Mouse (Mus musculus): ENCODE data around the gene Tnp1.

Gene Tnp1

DNA sequence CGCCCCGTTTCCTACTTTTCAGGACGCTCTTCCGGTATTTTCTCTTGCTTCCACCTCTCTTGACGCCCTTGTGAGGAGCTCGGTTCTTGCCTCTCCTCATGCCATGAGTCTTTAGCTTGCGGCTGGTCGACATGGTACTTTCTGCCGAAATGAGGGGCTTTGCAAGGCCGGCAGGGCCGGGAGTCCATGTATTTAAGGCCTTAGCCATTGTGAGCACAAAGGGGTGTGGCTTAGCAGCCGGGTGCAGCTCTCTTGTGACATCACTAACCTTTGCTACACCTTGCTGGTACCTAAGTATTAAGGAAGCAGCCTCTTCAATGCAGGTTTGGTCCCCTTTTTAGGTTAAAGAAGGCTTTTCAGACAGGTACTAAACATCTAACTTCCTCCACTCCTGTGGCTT lies at the start of gene Tnp1:
Gene Tnp1 (minus strand): TSS at position 179 of the 400 bp plus-strand sequence.
- DNase-seq (ENCODE audit: low read depth, low spot score): no peak

- no peak for DNase-seq (ENCODE audit: low read depth, low spot score)
These were observed 48.6 kb upstream of the Tnp1 start for GRCm38 (mm10) chr1:73064336-73064735.

DNA sequence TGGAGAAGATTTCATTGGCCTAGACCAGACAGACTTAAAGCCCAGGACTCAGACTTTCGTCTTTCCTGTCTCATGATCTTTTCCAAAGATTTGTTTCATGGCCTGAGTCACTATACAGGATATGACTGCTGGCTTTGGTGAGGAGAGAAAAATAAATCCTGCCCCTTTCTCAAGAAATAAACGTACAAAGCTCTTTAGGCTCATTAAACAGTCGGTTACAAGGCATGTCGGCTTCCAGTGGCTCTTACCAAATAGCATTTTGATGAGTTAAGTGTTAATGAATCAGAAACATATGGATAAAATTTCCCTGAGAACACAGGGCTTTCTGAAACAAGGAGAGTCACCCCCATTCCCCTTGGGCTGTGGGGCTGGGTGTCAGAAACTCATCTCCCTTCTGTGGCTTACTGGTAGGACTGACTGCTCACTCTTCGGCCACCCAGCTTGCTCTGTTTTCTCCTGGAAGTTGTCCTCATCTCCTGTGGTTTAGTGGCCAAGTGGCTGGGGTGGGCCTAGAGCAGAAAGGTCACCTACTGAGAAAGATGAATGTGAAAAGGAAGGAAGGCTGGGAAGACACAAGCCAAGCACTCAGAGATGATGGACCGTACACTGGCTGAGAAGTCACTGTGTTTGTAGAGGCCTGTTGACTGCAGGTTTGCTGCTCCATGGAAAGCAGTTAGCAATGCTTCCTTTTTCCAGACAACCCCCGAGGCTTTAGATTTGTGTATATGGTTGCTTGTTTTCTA lies 46.0 kb upstream of the Tnp1 start:
- no peak for DNase-seq (ENCODE audit: low read depth, low spot score)

- DNase-seq (ENCODE audit: low read depth, low spot score): no peak
These were observed 44.6 kb upstream of the Tnp1 start for GRCm38 (mm10) chr1:73060271-73060670.

DNA sequence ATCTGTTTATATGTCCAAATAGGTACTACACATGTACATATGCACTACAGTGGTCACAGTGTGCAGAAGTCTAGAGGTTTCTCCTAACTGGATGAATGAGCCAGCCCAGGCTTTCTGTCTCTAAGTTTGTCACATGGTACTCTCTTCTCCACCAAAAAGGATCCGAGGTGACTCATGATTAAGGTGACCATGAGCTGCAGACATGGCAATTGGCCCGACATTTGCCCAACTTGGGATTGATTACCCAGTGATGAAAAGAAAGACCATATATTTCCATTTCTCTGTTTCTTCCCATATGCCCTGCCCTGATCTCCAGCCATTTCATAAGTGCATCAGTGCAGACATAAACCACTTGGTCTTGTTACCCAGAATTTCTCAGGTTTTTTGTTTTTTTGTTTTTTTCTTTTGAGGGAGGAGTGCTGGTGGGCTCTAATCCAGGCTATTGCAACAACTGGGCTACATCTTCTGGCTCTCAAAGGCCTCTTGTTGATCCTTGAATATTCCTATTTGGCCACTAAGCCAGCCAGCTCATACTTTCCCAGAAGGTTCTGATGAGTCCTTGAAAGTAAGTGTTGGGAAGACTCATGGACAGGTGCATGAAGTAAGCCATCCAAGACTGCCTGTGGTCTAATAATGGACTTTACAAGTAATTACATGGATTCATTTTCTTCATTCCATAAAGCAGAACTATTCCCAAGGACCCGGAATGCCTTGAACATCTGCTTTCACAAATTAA lies 40.7 kb upstream of the Tnp1 start:
- no peak for DNase-seq (ENCODE audit: low read depth, low spot score)

DNA sequence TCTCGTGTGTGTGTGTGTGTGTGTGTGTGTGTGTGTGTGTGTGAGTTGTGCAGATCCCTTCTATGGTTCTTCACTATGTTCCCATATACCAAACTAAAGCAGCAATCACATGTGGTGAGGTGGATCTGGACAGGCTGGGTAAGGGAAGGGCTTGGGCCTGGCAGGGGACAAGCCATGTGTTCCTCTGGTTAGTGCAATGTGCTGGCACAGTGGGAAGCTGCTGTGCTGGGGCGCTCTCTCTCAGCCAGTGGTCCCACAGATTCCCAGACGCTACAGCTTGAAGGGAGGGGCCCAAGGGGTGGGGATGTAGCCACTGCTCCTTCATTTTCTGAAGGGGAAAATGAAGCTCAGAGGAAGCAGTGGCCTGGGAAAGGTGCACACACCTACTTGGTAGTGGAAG lies 40.1 kb upstream of the Tnp1 start:
- DNase-seq (ENCODE audit: low read depth, low spot score): no peak

DNA sequence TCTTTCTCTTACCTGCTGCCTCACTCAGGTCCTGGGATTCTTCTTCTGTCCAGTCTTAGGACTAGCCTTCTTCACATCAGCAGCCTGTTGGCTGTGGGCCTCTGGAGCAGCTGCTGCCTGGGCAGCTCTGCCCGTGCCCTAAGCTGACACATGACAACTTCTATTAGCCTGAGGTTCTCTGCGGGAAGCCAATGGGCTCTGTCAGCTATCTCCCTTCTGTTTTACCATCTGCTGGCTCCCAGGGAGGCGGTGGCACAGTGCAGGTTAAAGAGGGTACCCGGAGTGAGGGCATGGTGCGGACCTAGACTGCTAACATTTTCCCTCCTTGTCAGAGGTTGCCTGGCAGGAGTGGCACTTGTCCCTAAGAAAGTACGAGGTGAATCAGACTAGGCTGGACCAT lies 39.5 kb upstream of the Tnp1 start:
- DNase-seq (ENCODE audit: low read depth, low spot score): no peak

DNA sequence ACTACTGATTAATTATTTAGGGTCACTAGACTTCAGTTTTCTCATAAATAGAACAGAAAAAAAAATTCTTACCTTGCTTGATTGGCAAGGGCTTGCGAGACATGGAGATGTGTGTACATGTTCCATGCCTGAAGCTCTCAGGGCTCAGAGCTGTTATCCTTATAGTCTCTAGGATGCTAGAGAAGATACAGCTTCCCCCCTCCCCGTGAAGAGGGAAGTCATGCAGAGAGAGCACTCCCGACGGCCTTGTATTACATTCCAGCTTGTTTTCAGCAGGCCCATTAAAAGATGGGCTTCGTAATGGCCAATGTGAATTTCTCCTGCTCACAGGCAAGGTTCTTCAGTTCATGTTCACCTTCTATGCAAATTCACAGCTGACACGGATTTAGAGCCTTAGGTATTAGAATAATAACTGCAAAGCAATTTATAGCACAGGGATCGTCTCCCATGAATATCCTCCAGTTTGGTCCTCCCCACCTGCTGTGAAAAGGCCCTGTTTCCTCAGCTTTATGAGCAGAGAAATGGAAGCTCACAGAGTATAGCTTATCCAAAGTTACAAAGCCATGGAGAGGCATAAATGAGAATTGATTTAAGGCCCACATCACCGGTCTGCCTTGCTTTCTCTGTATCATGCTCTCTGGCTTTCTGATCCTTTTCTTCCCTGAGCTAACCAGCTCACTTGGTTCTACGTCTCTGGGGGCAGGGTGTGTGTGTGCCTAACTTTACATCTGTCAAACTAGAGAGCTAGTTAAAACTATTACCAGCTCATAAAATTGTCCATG lies 38.0 kb upstream of the Tnp1 start:
- no peak for DNase-seq (ENCODE audit: low read depth, low spot score)

DNA sequence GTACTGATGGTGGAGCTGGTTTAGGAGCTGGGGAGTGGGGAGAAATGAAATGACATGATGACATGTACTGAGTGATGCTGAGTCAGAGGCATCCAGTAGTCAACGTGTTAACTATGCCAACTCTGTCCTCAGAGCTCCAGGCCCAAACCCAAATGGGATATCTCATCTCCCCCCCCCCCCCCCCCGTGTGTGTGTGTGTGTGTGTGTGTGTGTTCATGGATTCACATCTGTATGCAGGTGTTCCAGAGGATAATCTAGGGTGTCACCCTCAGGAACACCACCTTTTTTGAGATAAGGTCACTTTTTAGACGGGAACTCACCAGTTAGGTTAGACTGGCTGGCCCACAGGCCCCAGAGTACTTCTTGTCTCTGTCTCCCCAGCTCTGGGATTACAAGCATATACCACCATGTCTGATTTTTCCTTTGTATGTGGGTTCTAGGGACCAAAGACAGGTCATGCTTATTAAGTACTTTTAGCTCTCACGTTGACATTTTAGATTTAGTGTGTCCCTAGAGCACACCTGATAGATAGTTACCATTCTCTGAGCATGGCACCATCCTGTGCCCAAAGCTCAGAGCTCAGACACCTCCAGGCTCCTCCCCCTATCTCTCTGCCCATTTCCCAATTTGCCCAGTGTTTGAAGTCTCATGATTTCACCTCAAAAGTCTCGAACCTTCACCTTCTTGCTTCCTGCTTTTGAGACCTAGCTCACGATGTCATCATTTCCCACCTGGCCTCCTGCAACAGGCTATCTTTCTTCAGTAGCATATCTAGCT lies 31.4 kb upstream of the Tnp1 start:
- DNase-seq (ENCODE audit: low read depth, low spot score): no peak

DNA sequence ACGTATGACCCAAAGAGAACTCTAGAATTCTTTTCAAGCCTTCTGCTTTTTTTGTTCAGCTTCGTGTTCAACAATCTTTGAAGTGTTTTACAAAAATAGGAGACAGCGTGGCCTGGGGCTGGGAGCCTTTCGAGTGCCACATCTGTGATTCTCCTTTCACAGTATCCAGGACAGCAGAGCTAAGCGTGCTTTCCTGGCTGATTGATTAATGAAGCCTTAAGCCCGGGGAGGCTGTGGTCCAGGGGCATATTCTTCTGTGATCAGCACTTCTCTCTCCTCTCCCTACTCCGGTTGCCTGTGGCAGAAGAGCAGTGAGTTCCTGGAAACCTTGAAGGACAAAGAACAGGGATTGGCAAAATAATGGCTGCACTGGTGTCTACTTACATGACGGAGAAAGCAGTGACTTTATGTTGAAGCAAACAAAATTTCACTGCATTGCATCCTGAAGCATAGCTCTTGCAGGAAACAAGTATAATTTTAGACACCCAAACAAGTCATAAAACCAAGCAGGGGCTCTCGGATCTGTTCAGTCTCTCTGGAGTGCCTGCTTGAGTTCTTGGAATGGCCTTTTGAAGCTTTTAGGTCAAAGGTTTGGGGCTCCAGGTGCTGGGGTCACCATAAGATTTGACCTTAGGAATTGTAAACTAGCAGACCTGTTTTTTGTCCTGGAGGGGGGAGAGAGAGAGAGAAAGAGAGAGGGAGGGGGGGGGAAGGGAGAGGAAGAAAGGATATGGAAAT lies 30.4 kb upstream of the Tnp1 start:
- no peak for DNase-seq (ENCODE audit: low read depth, low spot score)

DNA sequence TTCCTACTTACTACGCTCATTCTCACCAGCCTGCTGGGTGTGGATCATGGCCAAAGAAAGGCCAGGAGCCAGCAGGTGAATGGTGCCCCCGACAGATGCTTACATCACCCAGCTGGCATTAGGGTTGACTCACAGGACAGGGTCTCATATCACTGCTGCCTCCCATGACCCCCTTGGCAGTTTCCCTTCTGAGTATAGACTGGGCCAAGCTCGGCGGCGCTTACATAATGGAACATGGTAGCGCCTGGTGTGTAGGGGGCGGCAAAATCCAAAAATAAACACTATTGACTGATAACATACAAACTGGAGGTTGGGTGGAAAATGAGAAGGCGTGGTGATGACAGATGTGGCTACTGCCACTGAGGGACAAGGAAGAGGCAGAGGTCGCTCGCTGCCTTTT lies 28.0 kb upstream of the Tnp1 start:
- no peak for DNase-seq (ENCODE audit: low read depth, low spot score)

DNA sequence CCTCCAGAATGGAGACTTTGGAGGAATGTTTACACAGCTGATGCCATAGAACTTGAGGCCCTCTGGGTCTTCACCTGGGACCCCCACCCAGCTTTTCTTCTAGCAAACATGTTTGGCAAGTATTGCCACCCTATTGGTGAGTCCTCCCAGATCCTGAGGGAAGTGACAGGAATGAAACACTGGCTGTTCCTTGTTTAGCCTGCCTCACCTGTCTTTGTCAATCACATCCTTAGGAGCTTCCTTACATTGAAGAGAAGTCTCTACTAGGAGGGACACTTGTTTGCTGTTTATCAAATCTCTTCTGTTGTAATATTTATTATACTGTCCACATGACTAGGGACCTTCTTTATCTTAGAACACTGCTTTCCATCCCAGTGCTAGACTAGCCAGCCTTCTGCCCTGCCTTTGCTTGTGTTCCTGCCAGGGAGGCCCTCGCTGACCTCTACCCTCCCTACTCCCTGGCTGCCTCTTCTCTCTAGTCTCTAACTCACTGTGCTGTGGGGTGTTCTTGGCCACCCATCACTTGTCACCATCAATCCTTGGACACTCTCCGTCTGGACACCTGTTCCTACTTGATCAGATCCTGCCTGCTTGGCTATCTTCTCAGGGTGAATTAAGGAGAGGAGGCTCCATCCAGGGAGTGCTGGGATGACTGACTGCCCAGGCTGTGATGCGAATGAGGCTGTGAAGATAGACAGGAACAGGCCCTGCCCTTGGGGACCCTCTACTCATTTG lies 25.1 kb upstream of the Tnp1 start:
- DNase-seq (ENCODE audit: low read depth, low spot score): no peak

DNA sequence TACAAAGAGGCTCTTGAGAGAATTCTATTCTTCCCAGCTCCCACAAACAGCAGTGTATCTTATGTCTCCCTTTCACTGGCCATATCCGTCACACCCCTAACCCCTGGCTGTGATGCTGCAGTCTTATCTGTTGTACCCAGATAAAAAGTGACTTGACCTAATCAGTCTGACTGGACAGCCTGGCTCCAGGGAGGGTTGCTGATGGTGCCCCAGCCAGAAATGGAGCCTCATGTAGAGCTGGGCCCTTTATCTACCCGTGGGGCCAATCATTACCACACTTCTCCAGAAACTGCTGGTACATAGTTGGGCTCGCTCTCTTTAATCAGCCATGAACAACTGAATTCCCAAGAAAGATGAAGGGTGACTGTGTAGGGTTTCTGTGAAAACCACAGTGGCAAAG lies 22.8 kb upstream of the Tnp1 start:
- no peak for DNase-seq (ENCODE audit: low read depth, low spot score)

- DNase-seq (ENCODE audit: low read depth, low spot score): no peak
These were observed 20.8 kb upstream of the Tnp1 start for GRCm38 (mm10) chr1:73036536-73036935.

GRCm38 (mm10) chr1:73035726-73036125 lies 20.0 kb upstream of the Tnp1 start:
- DNase-seq (ENCODE audit: low read depth, low spot score): no peak

GRCm38 (mm10) chr1:73032491-73032890 lies 16.8 kb upstream of the Tnp1 start:
- no peak for DNase-seq (ENCODE audit: low read depth, low spot score)

DNA sequence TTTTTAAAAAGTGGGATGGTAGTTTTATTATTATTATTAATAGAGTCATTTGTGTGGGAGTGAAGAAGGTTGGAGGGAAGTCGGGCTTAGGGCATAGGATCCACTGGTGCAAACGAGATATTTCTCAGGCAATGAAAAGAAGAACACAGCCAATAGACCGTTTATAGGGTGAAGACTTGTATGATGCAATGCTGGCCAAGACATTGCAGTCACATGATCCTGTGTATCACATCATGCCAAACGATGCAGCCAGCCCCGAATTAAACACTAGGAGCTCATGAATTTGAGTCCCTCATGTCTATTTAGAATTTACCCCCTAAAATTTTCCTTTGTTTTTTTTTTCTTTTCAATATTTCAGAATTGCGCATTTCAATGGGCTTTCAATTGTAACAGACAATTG lies 13.0 kb upstream of the Tnp1 start:
- no peak for DNase-seq (ENCODE audit: low read depth, low spot score)

- DNase-seq (ENCODE audit: low read depth, low spot score): no peak
These were observed 11.7 kb upstream of the Tnp1 start for GRCm38 (mm10) chr1:73027381-73027780.

- no peak for DNase-seq (ENCODE audit: low read depth, low spot score)
These were observed 11.1 kb upstream of the Tnp1 start for GRCm38 (mm10) chr1:73026786-73027299.

GRCm38 (mm10) chr1:73026157-73026556 lies 10.4 kb upstream of the Tnp1 start:
- DNase-seq (ENCODE audit: low read depth, low spot score): no peak

Measured in embryo, embryonic 11.5 days (tissue).